8 mouse cellular contexts compared by ENCODE assay signal in genomic region chr19:4396998-4397797, GRCm38 (mm10). TPM values are rescaled to one million over a fixed set of nuclear protein-coding genes. Genes with fewer than 3 reads are reported as not detected.
DNase-seq lines count a peak whose midpoint lies in the region; ATAC-seq and TF ChIP-seq lines count a peak whose summit lies in the region.

No protein-coding gene starts in this region.

- peak overlapping the region; percentile 98 for H3K9ac ChIP-seq in forebrain, embryonic 12.5 days
- H3K9ac ChIP-seq in liver, postnatal 0 days (replicated peaks): peak overlapping the region; percentile 99
- H3K9ac ChIP-seq in neural tube, embryonic 14.5 days (replicated peaks; ENCODE audit: low read depth, low read length): peak overlapping the region; percentile 97

- under 1% methylated on average over 32 of the region's 90 CpGs for WGBS in forebrain, embryonic 12.5 days
- under 1% methylated on average over 79 of the region's 90 CpGs for WGBS in large intestine, adult 2 months
- 3% methylated on average over 43 of the region's 90 CpGs for WGBS in liver, postnatal 0 days (ENCODE audit: insufficient replicate concordance)
- WGBS in neural tube, embryonic 14.5 days: under 1% methylated on average over 39 of the region's 90 CpGs

- peaks cover 18% of the 10 kb centered on the region for H3K36me3 ChIP-seq in E14TG2a.4 (ENCODE audit: insufficient read depth, low read length)
- peaks cover 9% of the 10 kb centered on the region; the same call in 1 of the 2 replicates for H3K36me3 ChIP-seq in forebrain, embryonic 12.5 days (replicated peaks)
- peaks cover 8% of the 10 kb centered on the region for H3K36me3 ChIP-seq in liver, postnatal 0 days (replicated peaks; ENCODE audit: insufficient read depth, low read length)
- H3K36me3 ChIP-seq in neural tube, embryonic 14.5 days (ENCODE audit: control insufficient read depth, insufficient read depth, low read length): no peaks in the 10 kb centered on the region

- no peak for TF ChIP-seq CTCF in E14TG2a.4 (conservative IDR thresholded peaks at IDR 0.05; ENCODE audit: low read length)
- no peak for TF ChIP-seq CTCF in liver, postnatal 0 days (IDR thresholded peaks at IDR 0.05; ENCODE audit: low read depth)

- peaks cover 31% of the 10 kb centered on the region for H3K27me3 ChIP-seq in E14TG2a.4 (ENCODE audit: insufficient read depth, low read length)
- H3K27me3 ChIP-seq in forebrain, embryonic 12.5 days: no peaks in the 10 kb centered on the region
- no peaks in the 10 kb centered on the region for H3K27me3 ChIP-seq in liver, postnatal 0 days (ENCODE audit: insufficient read depth, low read length)
- no peaks in the 10 kb centered on the region for H3K27me3 ChIP-seq in neural tube, embryonic 14.5 days (ENCODE audit: control insufficient read depth, insufficient read depth, low read length)

- no peak for TF ChIP-seq EP300 in liver, postnatal 0 days (IDR thresholded peaks at IDR 0.05; ENCODE audit: low read depth)

- peak; percentile 92 for ATAC-seq in forebrain, embryonic 12.5 days (ENCODE audit: low FRiP score)
- peak; percentile 91 for ATAC-seq in liver, postnatal 0 days
- peak; percentile 90 for ATAC-seq in neural tube, embryonic 14.5 days (ENCODE audit: low read depth)

- H3K4me3 ChIP-seq in E14TG2a.4 (replicated peaks; ENCODE audit: low read length): peak overlapping the region; percentile 99
- H3K4me3 ChIP-seq in forebrain, embryonic 12.5 days (replicated peaks): peak overlapping the region; percentile 93
- peak overlapping the region; percentile 100 for H3K4me3 ChIP-seq in liver, postnatal 0 days (ENCODE audit: low read depth, low read length)
- H3K4me3 ChIP-seq in neural tube, embryonic 14.5 days (ENCODE audit: low read depth, low read length): peak overlapping the region; percentile 100

- H3K4me2 ChIP-seq in forebrain, embryonic 12.5 days: peak overlapping the region; percentile 92
- H3K4me2 ChIP-seq in liver, postnatal 0 days (ENCODE audit: low read depth, low read length): peak overlapping the region; percentile 100
- peak overlapping the region; percentile 88 for H3K4me2 ChIP-seq in neural tube, embryonic 14.5 days (ENCODE audit: low read depth, low read length)

- no peaks in the 10 kb centered on the region for H3K9me3 ChIP-seq in E14TG2a.4 (ENCODE audit: low read length)
- no peaks in the 10 kb centered on the region for H3K9me3 ChIP-seq in forebrain, embryonic 12.5 days
- H3K9me3 ChIP-seq in liver, postnatal 0 days (ENCODE audit: low read length): no peaks in the 10 kb centered on the region
- no peaks in the 10 kb centered on the region for H3K9me3 ChIP-seq in neural tube, embryonic 14.5 days (ENCODE audit: control insufficient read depth, low read length)

- peak; percentile 96 for DNase-seq in c-Kit-positive CD71-positive TER-119-positive erythroid progenitor cells, embryonic 14.5 days (ENCODE audit: low spot score)
- peak; percentile 95 to 97 for DNase-seq in heart, postnatal 10 days
- peak; percentile 89 for DNase-seq in large intestine, adult 2 months (ENCODE audit: low read depth, low spot score)
- peak; percentile 99 for DNase-seq in liver, postnatal 0 days
- peak; percentile 96 for DNase-seq in testis, postnatal 10 days (ENCODE audit: low spot score)

- peaks cover 26% of the 10 kb centered on the region for H3K4me1 ChIP-seq in E14TG2a.4 (replicated peaks; ENCODE audit: low read depth, low read length)
- peaks cover 33% of the 10 kb centered on the region for H3K4me1 ChIP-seq in forebrain, embryonic 12.5 days
- H3K4me1 ChIP-seq in liver, postnatal 0 days (ENCODE audit: insufficient read depth): peaks cover 21% of the 10 kb centered on the region
- H3K4me1 ChIP-seq in neural tube, embryonic 14.5 days (ENCODE audit: control insufficient read depth, insufficient read depth, low read length): peaks cover 25% of the 10 kb centered on the region

- intact Hi-C loops in heart, postnatal 10 days (cut with DNase I): loop anchor here (5.0 kb wide), 1 partner anchor 60 kb away; no protein-coding TSS in a partner anchor

- H3K27ac ChIP-seq in forebrain, embryonic 12.5 days: peak overlapping the region; percentile 97
- peak overlapping the region; percentile 96 for H3K27ac ChIP-seq in liver, postnatal 0 days (ENCODE audit: low read depth)
- peak overlapping the region; percentile 96 for H3K27ac ChIP-seq in neural tube, embryonic 14.5 days (ENCODE audit: low read depth, low read length)

RNA-seq across cellular contexts. Expression of gene Kdm2a, which starts 0.9 kb away (rescaled TPM):
- 57.2 and 61.0 TPM in 2 replicates for polyA plus RNA-seq in forebrain, embryonic 12.5 days (2016; fragmentation: Nextera tagmentation; extraction: Ambion mirVana)
- 10 to 100 TPM; 50.4 to 54.4 TPM for total RNA-seq in heart, postnatal 10 days (2021)
- polyA plus RNA-seq in large intestine, adult 2 months (2012; rRNA removed): 64.6 and 107 TPM in 2 replicates
- polyA plus RNA-seq in liver, postnatal 0 days (2015; fragmentation: Nextera tagmentation; extraction: Ambion mirVana): 7.8 and 8.5 TPM in 2 replicates
- 39.1 and 46.3 TPM in 2 replicates for polyA plus RNA-seq in neural tube, embryonic 14.5 days (2014; fragmentation: Nextera tagmentation; extraction: Ambion mirVana)

RNA-seq across cellular contexts. Expression of gene Rhod, which starts 42.0 kb away (rescaled TPM):
- 8.6 and 14.9 TPM in 2 replicates for polyA plus RNA-seq in forebrain, embryonic 12.5 days (2016; fragmentation: Nextera tagmentation; extraction: Ambion mirVana)
- 10 to 100 TPM in 1 of 2 experiments, 1 to 10 TPM in 1; 8.5 to 10.6 TPM for total RNA-seq in heart, postnatal 10 days (2021)
- 46.4 and 88.5 TPM in 2 replicates for polyA plus RNA-seq in large intestine, adult 2 months (2012; rRNA removed)
- 14.8 and 19.0 TPM in 2 replicates for polyA plus RNA-seq in liver, postnatal 0 days (2015; fragmentation: Nextera tagmentation; extraction: Ambion mirVana)
- polyA plus RNA-seq in neural tube, embryonic 14.5 days (2014; fragmentation: Nextera tagmentation; extraction: Ambion mirVana): 2.6 and 6.1 TPM in 2 replicates

Comparison
In these comparisons a context has a peak if more than half of its experiments do, and no peak if none do; other contexts are left out.
1. Peak in every context shown above with its lines: DNase-seq, ATAC-seq, H3K4me3 ChIP-seq and H3K27ac ChIP-seq.